Mouse (Mus musculus): ENCODE results near the gene Wscd1.

The Wscd1 gene

GRCm38 (mm10) chr11:71822031-71822430 is 72.3 kb downstream of the Wscd1 start:
- no peak for DNase-seq (ENCODE audit: low spot score)

GRCm38 (mm10) chr11:71824971-71825370 is 75.3 kb downstream of the Wscd1 start:
- DNase-seq (ENCODE audit: low spot score) = no peak
